Mouse (Mus musculus): ENCODE results near the gene Ccnd2.

DNA sequence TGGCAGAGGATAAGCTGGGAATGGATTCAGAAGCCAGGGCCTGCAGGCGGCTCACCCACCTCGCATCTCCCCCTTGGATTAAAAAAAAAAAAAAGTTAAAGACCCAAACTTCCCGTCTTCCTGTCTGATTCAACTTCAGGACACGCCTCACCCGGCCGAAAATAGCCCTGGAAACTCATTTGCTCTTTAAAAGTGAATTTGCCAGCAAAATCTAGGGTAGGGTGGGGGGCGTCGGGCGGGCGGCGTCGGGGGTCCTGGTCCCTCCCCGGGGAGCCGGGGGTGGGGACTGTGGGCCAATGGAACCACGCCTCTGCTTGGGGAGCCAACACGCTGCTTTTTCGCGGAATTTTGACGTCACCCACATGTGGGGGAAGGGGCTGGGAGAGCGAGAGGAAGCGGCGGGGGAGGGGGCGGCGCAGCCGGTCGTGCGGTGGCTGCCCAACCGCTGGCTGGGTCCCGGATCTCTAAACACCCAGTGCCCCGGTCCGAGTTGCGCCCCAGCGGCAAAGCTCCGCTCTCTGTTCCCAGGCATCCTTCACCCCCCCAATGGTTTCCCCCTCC is 2.8 kb upstream of the Ccnd2 start:
- no peak for TF ChIP-seq CTCF (IDR thresholded peaks at IDR 0.05)
- no peak for TF ChIP-seq EP300 (IDR thresholded peaks at IDR 0.05)
